21 mouse cellular contexts compared by ENCODE assay signal in the genomic region with DNA sequence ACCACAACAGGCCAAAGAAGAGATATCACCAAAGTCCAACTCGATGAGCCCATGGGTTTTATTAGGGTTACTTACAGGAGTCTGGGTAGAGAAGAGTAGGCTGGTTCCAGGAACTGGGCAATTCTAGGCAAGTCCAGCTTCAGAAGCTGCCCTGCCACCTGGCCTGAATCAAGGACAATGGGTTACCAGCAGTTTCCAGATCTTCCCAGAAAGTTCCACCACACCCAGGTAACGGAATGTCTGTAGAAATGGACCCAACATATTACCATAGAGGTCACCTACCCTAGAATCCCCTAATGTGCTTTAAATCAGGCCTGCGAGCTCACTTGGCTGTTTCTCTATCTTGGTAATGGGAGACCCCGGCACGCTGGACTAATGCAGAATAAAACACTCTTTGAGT. TPM values are rescaled to one million over a fixed set of nuclear protein-coding genes. Genes with fewer than 3 reads are reported as not detected.
DNase-seq lines count a peak whose midpoint lies in the region; ATAC-seq and TF ChIP-seq lines count a peak whose summit lies in the region.
"Had no signal": no experiment of that assay in that cellular context is flagged by ENCODE, and none has a peak within 500 bp of the region (broad histone marks: within the 10 kb centered on the region; RNA-seq: fewer than 3 reads in every experiment).

No protein-coding gene starts in this region.

- no peak for TF ChIP-seq CTCF in lung, adult 2 months (IDR thresholded peaks at IDR 0.05; ENCODE audit: insufficient read depth, low read length)

- no peaks in the 10 kb centered on the region for H3K9me3 ChIP-seq in heart, embryonic 10.5 days
- H3K9me3 ChIP-seq in lung, embryonic 16.5 days (ENCODE audit: control insufficient read depth, low read length): no peaks in the 10 kb centered on the region
- H3K9me3 ChIP-seq in limb, embryonic 12.5 days: peaks cover 4% of the 10 kb centered on the region; the same call in 1 of the 2 replicates
- H3K9me3 ChIP-seq: hindbrain, embryonic 15.5 days; liver, embryonic 12.5 days; midbrain, embryonic 13.5 days had no signal

- H3K27ac ChIP-seq in heart, embryonic 10.5 days: peak overlapping the region; percentile 82; the same call in 1 of the 2 replicates
- H3K27ac ChIP-seq in lung, embryonic 16.5 days (ENCODE audit: low read length): peak overlapping the region; percentile 96
- peak overlapping the region; percentile 92 for H3K27ac ChIP-seq in limb, embryonic 12.5 days
- H3K27ac ChIP-seq: gastrocnemius, adult 2 months; hindbrain, embryonic 15.5 days; liver, embryonic 12.5 days; midbrain, embryonic 13.5 days had no signal

- no peak for DNase-seq in heart, embryonic 10.5 days (ENCODE audit: low spot score)
- DNase-seq in heart, adult 9 months (ENCODE audit: low spot score in 2 of 2): no peak
- DNase-seq in lung, adult 2 months: no peak
- peak; percentile 69 for DNase-seq in ZHBTc4 (ENCODE audit: low read depth, low spot score)
- no peak for DNase-seq in liver
- DNase-seq in gastrocnemius, postnatal 25 days: no peak
- DNase-seq: adrenal gland, postnatal 36 days; cerebellum, adult 9-11 months; forebrain, postnatal 0 days; gastrocnemius, adult 2 months; heart, adult 11 months; heart, postnatal 10 days; kidney, adult 2 months; lung, postnatal 36 days; retina, postnatal 1 day; thymus, adult 18-20 months had no signal

- H3K4me2 ChIP-seq in lung, embryonic 16.5 days (ENCODE audit: low read depth, low read length): no peak overlapping the region
- no peak overlapping the region for H3K4me2 ChIP-seq in limb, embryonic 12.5 days
- H3K4me2 ChIP-seq: hindbrain, embryonic 15.5 days; liver, embryonic 12.5 days had no signal

- TF ChIP-seq POLR2A in lung, adult 2 months (IDR thresholded peaks at IDR 0.05; ENCODE audit: borderline replicate concordance, extremely low read depth, low read depth, low read length): no peak

- WGBS in heart, embryonic 10.5 days: 92% methylated on average over 5 of the region's 5 CpGs
- 95% methylated on average over 5 of the region's 5 CpGs for WGBS in lung, embryonic 16.5 days
- WGBS in lung, adult 2 months: 95% methylated on average over 5 of the region's 5 CpGs
- 94% methylated on average over 5 of the region's 5 CpGs for whole genome bisulfite sequencing in limb, embryonic 12.5 days

- no peak overlapping the region for H3K9ac ChIP-seq in lung, embryonic 16.5 days (ENCODE audit: low read length)
- no peak overlapping the region for H3K9ac ChIP-seq in limb, embryonic 12.5 days (replicated peaks)
- H3K9ac ChIP-seq: forebrain, postnatal 0 days; hindbrain, embryonic 15.5 days; liver, embryonic 12.5 days; midbrain, embryonic 13.5 days had no signal

- H3K4me3 ChIP-seq in heart, embryonic 10.5 days: no peak overlapping the region
- H3K4me3 ChIP-seq in lung, embryonic 16.5 days (ENCODE audit: low read length): no peak overlapping the region
- H3K4me3 ChIP-seq in lung, adult 2 months (replicated peaks; ENCODE audit: extremely low read depth, low read depth, low read length): no peak overlapping the region
- no peak overlapping the region for H3K4me3 ChIP-seq in limb, embryonic 12.5 days (replicated peaks)
- H3K4me3 ChIP-seq: gastrocnemius, adult 2 months; hindbrain, embryonic 15.5 days; liver, embryonic 12.5 days; midbrain, embryonic 13.5 days had no signal

- H3K27me3 ChIP-seq in heart, embryonic 10.5 days (ENCODE audit: insufficient read depth, poor library complexity, severe bottlenecking): no peaks in the 10 kb centered on the region; the same call in 1 of the 2 replicates
- no peaks in the 10 kb centered on the region for H3K27me3 ChIP-seq in lung, embryonic 16.5 days (ENCODE audit: control insufficient read depth, insufficient read depth, low read depth, low read length)
- H3K27me3 ChIP-seq in limb, embryonic 12.5 days: no peaks in the 10 kb centered on the region
- H3K27me3 ChIP-seq: hindbrain, embryonic 15.5 days; liver, embryonic 12.5 days had no signal

- H3K36me3 ChIP-seq in heart, embryonic 10.5 days: no peaks in the 10 kb centered on the region
- H3K36me3 ChIP-seq in lung, embryonic 16.5 days (ENCODE audit: control insufficient read depth, insufficient read depth, low read length): no peaks in the 10 kb centered on the region
- no peaks in the 10 kb centered on the region for H3K36me3 ChIP-seq in limb, embryonic 12.5 days
- H3K36me3 ChIP-seq: hindbrain, embryonic 15.5 days; liver, embryonic 12.5 days; midbrain, embryonic 13.5 days had no signal

- peaks cover 29% of the 10 kb centered on the region for H3K4me1 ChIP-seq in heart, embryonic 10.5 days
- H3K4me1 ChIP-seq in lung, embryonic 16.5 days (replicated peaks; ENCODE audit: control insufficient read depth, insufficient read depth, low read length): peaks cover 31% of the 10 kb centered on the region
- peaks cover 5% of the 10 kb centered on the region; the same call in 1 of the 2 replicates for H3K4me1 ChIP-seq in lung, adult 2 months (ENCODE audit: control insufficient read depth, insufficient read depth, low read length)
- H3K4me1 ChIP-seq in limb, embryonic 12.5 days (replicated peaks): peaks cover 32% of the 10 kb centered on the region

- ATAC-seq in lung, embryonic 16.5 days (ENCODE audit: low read depth): no peak
- ATAC-seq in limb, embryonic 12.5 days (ENCODE audit: insufficient number of reproducible peaks, insufficient read depth, low FRiP score, low TSS enrichment, low read depth): no peak
- ATAC-seq: forebrain, postnatal 0 days had no signal

RNA-seq across cellular contexts. Expression of a gene that starts 29.8 kb away (rescaled TPM):
- 12.7 and 17.0 TPM in 2 replicates for polyA plus RNA-seq in heart, embryonic 10.5 days (2016; fragmentation: Nextera tagmentation; extraction: Ambion mirVana)
- 54.2 and 58.1 TPM in 2 replicates for polyA plus RNA-seq in lung, embryonic 16.5 days (2015; fragmentation: Nextera tagmentation; extraction: Ambion mirVana)
- polyA plus RNA-seq in lung, adult 2 months (2012; rRNA removed): 160 and 164 TPM in 2 replicates
- polyA plus RNA-seq in limb, embryonic 12.5 days (2016; fragmentation: Nextera tagmentation; extraction: Ambion mirVana): 49.6 and 51.9 TPM in 2 replicates
- 1 to 10 TPM; 6.6 to 7.1 TPM for total RNA-seq in gastrocnemius, postnatal 25 days (2021)
